Mouse (Mus musculus) cerebellum, adult 9-11 months (tissue): ENCODE results near the gene Pop5.

Experiments used
- DNase-seq: peaks from one replicate; pipeline ENCODE4 v3.0.0; 2022

The Pop5 gene

DNA sequence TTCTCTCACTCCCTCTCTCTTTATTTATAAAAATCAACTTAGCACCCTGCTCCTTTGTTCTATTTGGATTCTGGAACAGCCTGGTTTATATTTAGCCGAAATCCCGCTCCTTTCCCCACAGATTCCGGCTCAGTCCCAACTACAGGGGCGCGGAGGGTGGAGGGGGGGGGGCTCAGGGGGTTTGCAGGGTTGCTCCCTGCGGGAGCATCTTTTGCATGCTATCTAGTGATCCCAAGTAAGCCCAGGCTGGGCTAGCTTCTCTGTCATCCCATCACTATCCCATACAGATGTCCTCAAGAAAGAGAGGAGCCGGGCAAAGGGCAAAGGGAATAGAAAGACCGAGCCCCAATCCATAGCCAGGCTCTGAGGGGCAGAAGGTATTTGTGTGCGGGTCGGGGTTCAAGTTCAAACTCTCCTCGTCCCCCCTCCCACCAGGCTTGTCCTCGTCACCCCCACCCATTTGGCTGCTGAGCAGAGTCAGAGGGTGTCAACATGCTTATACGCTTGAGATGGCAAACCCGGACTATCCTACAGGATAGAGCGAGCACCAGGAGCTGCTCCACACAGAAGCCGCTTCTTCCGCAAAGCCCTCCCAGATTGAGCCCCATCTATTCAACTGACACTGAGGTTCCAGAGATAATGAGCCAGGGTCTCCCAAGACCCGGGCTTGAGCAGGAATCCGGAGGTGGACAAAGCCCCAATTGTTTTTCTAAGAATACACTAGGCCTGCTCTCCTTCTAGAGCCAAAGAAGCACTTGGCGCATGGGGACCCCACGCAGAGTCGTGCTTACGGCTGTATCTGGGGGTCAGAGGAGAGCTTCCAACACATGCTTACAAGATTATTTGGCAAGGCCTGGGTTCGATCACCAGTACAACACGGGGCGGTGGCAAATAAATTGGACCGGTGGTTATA lies 20.1 kb upstream of the Pop5 start:
- peak; percentile 59 for DNase-seq

DNA sequence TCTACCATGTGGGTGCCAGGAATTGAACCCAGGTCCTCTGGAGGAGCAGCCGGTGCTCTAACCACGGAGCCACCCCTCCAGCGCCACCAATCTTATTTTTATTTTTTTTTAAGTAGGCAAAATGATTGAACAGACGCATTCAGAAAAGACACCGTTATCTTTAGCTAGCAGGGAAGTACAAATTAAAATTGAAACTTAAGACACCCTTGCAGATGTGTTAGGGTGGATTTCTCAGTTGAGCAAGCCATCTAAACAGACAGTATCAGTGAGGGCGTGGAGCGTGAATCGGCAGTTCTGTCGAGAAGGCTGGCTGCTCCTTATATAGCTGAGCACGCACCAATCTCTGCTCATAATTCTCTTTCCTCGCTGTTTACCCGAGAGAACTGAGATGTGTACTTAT lies 17.6 kb upstream of the Pop5 start:
- no peak for DNase-seq

DNA sequence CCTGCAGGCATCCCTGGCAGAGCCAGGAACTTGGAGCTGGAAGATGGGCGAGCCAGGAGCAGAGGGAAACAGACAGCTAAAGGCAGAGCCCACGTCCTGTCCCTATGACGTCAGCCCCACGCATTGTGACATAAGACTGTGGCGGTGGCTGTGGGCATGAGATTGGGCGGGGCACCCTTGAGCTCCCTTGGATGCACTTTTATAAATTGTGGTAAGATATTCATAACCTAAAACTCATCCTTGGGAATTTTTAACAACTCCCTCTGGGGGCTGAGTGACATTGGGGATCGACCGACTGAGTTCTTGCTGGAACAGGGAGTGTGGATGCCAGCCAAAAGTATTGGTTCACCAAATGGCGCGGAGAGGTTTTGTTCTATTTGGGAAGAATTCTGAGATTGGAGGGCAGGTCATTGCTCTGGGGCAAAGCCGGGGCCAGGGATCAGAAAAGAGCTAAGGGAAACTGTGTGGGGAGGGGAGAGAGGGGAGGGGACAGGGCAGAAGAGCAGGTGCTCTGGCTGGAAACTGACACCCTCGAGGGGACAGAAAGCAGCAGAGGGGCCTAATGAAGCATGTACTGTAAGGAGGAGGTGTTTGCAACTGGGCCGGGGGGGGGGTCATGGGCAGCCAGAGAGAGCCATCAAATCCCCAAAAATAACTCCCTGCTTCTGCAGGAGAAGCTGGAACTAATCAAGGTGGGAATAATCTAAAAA lies 14.6 kb upstream of the Pop5 start:
- peak; percentile 75 for DNase-seq

DNA sequence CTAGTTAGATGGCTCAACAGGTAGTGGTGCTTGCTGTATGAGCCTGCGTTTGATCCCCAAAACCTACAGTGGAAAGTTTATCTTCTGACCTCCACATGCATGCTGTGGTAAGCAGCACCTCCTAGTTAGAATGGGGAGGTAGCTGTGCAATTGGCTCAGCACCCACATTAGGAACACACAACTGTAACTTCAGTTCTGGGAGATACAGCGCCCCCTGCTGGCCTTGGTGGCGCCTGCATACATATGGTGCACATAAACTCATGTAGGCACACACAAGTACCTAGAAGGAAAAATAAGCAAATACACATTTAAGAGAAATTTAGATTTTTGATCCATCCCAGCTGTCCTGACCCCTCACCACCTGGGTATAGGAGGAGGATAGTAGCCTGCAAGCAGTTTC lies 13.2 kb upstream of the Pop5 start:
- no peak for DNase-seq

DNA sequence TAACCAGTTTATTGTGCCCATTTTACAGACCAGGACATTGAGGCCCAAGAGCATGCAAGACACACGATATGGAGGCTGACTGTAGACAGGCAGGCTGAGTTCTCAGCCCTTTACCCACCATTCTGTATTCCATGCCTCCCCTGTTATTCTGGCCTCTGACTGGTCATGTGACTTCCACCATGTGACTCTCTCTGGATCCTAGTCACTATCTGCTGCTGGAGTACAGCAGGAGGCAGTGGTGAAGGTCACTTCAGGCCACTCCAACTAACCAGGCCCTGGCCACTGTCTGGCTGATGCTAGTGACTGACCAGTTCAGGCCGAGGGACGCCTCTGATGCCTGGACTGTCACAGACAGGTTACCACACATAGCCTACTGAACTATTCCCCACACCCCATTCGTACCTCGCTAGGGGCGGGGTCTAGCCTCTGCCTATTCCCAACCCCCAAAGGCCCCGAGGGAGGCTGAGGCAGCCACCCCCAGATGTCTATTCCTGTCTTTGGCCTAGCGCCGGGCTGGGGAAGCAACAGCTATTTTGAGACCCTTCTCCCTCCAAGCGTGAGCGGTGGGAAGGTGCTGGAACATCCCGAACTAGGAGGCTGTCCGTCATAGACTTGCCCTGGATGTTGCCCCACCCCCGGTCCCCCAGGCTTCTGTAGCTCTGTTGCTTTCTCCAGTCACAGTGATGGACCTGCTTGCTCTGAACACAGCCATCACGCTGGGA lies 4.6 kb upstream of the Pop5 start:
- DNase-seq: no peak

DNA sequence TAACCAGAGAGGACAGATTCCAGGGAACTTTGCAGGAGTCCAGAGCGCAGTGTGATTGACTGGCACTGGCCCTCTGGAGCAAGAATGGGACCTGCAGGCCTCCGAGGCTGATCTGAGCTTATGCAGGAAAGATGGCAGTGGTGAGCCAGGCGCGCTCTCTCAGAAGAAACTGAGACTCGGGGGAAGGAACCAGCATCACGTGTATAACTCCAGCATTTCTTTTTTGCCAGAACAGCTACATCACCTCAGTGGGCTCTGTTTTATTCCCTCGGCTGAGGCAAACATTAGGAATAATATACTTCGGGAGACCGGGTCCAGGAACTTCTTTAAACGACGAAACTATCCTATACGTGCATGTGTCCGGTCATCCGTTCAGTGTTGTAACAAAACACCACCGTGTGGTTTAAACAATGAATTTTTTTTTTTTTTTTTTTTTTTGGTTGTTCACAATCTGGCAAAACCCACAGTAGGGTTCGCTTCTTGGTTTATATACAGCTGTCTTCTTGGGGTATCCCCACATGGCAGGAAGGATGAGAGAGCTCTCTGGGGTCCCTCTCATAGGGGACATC lies 4.0 kb upstream of the Pop5 start:
- DNase-seq: no peak

DNA sequence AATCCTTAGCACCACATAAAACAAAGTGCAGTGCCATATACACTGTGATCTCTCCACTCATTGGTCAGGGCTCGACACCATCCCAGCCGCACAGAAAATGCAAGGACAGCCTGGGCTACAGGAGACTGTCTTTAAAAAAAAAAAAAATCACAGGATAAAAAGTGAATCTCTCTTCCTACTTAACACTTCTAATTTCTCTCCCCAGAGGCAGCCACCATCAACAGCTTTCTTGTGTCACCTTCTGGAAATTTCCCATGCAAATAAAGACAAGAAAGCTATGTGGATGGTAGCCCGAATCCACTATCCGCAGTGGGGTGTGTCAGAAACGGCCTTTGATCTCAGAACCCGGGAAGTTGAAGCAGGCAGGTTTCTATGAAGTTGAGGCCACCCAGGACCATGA lies 3.1 kb upstream of the Pop5 start:
- no peak for DNase-seq

DNA sequence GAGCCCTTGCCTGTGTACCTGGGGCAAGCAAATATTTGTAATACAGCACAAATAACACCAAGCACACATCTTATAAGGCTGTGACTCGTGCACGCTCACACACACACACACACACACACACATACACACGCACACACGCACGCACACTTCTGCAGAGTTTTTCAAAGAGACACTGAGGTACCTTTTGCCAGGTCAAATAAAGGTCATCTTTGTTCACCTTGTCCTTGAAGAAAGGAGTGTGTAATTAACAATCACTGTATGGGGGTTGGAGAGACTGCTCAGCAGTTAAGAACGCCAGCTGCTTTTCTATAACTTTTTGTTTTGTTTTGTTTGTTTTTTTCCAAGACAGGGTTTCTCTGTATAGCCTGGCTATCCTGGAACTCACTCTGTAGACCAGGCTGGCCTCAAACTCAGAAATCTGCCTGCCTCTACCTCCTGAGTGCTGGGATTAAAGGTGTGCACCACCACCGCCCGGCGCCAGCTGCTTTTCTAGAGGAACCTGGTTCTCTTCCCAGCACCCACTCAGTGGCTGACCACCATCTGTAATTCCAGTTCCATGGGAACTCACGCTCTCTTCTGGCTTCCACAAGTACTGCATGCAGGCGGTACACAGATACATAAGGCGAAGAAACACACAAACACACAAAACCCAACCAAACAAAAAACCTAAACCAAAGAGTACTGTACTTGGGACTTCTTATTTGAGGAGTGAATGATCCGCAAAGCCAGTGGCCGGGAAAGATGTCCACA lies 2.4 kb upstream of the Pop5 start:
- DNase-seq: no peak

DNA sequence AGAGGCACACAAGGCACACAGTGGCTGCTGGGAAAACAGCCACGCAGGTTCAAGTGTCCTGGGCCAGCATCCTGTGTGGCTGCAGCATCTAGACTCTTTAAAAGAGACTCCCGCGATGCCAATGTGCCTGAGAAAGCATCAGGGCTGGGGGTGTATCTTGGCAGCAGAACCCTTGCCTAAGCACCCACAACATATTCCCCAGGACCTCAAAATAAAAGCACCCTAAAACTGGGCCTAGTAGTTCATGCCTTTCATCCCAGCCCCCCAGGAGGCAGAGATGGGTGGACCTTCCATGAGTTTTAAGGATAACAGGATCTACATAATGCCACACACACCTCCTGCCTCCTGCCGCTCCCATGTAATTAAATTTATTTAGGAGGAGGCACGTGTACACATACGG lies 1.1 kb upstream of the Pop5 start:
- DNase-seq: peak; percentile 52

DNA sequence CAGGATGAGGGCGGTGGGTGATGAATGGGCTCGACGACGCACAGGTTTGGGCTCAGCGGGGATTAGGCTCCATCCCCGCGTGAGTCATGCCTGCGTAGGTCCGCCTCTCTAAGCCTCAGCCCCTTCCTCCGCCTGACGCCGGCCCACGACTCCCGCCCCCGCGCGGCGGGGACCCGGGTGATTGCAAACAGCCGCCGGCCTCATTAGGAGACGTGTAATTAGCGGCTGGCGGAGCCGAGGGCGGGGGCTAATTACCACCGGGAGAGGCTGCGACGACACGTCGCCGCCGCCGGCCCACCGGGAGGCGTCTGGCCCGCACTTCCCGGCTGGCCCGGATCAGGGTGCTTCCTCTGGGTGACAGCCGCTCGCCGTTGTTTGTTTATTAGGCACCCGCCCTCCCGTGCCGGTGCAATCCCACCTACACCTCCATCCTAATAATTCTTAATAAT lies 289 bp upstream of the Pop5 start:
- peak; percentile 82 for DNase-seq

DNA sequence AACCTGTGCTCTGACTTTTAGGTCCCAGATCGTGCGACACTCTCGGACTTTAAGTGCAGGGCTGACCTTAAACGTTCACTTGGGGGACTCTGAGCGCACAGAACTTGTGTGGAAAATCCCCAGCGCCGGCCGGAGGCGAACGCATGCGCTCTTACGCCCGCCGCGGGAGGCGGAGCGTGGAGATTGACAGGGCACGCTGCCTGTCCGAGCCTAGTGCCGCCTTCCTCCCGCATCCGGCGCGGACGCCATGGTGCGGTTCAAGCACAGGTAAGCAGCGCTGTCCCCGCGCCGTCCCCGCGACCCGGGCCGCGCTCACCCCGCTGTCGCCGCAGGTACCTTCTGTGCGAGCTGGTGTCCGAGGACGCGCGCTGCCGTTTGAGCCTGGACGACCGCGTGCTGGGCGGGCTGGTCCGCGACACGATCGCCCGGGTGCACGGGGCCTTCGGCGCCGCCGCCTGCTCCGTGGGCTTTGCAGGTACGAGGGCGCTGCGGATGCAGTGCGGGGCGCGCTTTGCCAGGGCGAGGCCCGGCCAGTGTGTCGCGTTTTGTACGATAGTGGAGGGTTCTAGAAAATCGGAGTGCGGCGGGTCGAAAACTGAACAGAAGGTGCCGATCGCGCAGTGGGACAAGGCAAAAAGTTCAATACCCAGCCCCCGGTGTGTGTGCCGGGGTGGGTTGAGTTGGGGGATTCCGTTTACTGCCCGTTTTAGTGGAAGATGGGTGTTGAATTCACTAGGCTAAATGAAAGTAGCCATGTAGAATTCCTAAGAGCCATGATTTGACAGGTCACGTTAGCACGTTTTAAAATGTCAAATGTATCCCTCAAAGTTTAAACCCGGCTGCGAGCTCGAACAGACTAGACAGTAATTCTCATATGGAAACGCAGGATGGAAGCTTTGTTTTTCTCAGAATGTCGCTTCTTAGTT lies 2.4 kb downstream of the Pop5 start:
- peak; percentile 93 for DNase-seq

DNA sequence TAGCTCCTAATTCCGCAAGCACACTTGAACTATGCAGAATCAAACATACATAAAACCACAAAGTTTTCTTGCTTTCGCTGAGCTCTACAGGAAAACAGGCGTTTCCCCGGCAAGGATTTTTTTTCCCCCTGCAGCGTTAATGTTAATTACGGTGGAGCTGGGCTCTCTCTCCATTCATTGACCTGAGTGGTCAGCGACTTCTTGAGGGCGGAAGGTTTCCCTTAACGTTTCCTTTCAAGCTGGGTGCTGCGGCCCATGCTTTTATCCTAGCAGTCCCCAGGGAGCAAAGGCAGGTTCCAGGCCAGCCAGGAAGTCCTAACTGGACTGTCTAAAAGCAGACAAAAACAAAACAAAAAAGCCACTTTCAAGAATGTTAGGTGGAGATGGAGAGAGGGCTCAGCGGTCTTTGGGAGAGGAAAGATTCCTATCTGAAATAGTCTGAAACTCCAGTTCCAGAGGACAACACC lies 3.1 kb downstream of the Pop5 start:
- no peak for DNase-seq

DNA sequence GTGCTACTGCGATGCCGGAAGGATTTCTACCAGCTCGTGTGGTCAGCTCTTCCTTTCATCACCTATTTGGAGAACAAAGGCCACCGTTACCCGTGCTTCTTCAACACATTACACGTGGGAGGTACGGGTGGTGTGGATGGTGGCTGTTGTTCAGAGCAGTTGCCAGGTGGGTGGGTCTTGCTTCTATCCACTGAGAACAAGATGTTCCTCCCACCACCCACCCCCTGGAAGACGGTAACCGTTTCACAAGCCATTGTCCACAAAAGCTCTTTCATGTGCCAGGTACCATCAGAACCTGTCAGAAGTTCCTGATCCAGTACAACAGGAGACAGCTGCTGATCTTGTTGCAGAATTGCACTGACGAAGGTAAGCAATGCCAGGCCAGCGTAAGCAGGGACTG lies 4.6 kb downstream of the Pop5 start:
- DNase-seq: no peak

DNA sequence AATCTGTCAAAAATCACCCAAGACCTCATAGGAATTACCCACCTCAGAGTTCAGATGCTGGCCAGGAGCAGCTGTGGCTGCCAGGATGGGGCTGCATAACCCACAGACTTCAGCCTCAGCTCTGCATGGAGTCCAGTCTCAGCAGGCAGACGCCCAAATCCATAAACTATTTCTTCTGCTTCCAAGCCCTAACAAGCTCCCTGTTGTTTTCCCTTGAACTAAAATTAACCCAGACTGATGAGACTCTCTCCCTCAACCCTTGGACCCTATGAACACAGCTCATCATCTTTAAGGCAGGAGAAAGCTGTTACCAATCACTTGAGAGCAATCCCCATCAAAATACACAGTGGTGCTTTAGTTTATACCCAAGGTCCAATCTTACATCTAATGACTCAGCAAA lies 19.8 kb downstream of the Pop5 start:
- DNase-seq: no peak

DNA sequence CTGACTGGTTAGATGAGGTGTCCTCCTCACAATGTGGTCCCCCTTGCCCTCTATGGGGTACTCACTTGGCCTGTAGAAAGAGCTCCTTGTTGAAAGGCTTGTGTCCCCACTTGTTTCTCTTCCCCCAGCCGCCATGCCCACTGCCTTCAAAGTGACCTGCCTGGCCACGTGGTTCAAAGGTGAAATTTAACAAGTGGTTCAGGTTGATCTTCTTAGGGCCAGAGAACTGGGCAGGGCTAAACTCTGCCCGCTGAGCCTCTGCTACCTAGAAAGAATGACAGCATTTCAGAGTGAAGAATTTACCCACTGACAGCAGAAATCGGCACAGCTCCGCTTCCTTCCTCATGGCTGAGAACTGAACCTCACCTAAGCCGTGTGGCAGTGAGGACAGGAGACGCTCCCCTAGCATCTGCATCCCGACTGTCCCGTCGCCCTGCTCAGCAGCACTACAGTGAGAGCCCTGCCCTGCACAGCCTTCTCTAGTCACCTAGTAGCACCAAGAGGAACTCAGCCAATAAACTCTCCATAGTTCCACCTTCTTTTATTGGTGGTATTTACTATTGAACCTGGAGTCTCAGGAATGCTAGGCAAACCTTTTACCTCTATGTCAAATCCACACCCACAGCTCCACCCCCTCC lies 21.4 kb downstream of the Pop5 start:
- DNase-seq: no peak

DNA sequence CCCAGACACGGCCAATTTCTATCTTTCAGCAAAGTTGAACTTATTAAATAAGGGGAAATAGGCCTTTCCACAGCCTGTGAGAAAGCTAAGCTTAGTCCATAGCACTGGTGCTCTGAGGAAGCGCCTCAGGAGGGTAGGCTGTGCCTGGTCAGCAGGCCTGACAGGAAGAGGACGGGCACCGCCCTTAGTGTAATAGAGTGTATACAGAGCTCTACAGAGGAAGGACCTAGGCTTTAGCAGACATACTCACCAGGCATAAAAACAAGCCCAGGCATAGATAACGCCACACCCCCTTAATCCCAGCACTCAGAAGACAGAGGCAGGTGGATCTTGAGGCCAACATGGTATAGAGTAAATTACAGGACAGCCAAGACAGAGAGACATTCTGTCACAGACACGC lies 24.7 kb downstream of the Pop5 start:
- no peak for DNase-seq

DNA sequence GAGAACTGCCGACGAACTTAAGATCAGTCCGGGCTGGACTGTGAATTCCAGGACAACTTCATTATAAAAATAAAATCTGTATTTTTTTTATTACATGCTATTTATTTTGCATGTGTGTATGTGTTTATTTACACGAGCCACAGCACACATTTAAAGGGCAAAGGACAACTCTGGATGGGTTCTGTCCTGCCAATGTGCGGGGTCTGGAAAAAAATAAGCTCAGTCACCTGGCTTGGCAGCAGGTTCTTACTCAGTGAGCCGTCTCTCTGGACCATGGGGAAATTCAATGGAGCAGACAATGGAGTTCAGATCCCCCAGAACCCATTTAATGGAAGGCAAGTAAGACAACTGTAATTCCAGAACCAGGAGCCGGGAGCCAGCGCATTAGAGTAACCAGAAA lies 25.5 kb downstream of the Pop5 start:
- DNase-seq: no peak

DNA sequence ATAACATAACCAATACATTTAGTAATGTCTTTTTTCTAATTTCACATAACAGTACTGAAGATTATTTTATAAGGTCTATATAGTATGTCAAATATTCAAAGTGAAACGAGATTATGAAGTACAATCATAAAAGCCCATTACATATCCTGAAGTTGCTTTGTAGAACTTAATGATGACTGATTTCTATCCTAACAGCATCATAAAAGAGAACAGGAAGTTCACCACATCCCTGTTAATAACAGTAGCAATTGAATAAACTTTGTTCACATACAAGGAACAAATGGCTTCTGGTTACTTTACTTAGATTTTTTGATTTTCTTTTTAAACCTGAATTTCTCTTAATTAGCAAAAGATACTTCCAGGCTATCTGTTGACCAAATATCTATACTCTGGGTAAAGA lies 26.2 kb downstream of the Pop5 start:
- no peak for DNase-seq

DNA sequence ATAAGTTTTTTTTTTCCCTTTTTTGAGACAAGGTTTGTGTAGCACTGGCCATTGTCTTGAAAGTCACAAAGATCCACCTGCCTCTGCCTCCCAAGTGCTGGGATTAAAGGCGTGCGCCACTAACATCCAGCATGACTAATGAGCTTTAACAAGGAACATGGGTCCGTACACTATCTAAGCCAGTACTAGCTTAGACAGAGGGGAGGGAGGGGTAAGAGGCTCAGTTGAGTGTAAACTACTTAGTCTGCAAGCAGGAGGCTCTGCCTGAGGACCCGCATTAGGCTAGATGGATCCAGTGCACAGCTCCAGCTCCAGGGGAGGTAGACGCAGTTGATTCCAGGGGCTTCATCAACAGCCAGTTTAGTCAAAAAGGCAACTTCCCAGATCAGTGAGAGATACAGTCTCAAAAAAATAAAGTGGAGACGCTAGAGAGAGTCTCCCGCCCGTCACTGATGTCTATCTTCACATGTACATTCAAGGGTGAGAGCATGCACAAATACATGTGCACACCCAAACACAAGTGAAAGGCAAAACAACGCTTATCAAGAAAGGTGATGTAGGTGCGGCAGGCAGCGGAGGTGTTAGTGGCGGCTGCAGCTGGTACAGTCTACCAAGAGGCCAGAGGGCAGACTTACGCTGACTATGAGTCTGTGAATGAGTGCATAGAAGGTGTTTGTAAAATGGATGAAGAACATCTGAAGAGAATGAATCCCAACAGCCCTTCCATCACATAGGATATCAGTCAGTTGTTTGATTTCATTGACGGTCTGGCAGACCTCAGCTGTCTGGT lies 27.1 kb downstream of the Pop5 start:
- no peak for DNase-seq

DNA sequence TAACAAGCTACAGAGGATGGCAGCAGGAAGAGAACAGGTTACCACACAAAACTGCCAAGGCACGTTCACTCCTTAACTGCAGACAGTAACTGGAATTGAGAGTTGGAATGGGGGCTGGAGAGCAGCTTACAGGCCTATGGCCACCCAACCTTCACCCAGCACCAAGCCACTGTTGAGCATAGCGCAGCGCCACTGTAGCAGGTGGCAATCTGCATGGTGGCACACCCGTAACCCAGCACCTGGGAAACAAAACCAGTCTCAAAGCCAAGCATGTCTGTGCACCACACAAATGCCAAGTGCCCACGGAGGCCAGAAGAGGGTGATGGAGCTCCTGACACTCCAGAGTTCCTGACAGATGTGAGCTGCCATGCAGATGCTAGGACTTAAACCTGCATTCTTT lies 30.7 kb downstream of the Pop5 start:
- no peak for DNase-seq
